Mouse (Mus musculus) megakaryocyte progenitor cell, adult 5-6 weeks (primary cell): ENCODE measurements around the gene Tnrc6c. TPM values are rescaled to one million over a fixed set of nuclear protein-coding genes. Genes with fewer than 3 reads are reported as not detected.
"Not testable (repeated sequence)": the region's sequence is repeated elsewhere in the genome, so short reads cannot be mapped to it uniquely, and the experiment has no call there.

Experiments used
- ATAC-seq: replicated peaks from 2 replicates; pipeline ENCODE4 v1.8.0; 2016; ENCODE audit warnings: mild to moderate bottlenecking, moderate TSS enrichment, inconsistent platforms; ENCODE audit not compliant: poor library complexity
- total RNA-seq, 2 experiments: library from RNA; stranded (forward) in 1 of 2; stranded (reverse) in 1 of 2; fragments of 157-497, 149-512 nt in 1 of 2; fragments of 200-1000 nt in 1 of 2; gene quantifications; 2 replicates each; pipeline versions ENCODE4 v1.2.3 to v1.2.4; 2015 to 2017

Tnrc6c gene
- total RNA-seq, 2 experiments from 2014 or later, result 17.8 to 22.1 TPM

GRCm38 (mm10) chr11:117786294-117786693, 132.2 kb downstream of the Tnrc6c start:
- ATAC-seq, result peak; percentile 64

DNA sequence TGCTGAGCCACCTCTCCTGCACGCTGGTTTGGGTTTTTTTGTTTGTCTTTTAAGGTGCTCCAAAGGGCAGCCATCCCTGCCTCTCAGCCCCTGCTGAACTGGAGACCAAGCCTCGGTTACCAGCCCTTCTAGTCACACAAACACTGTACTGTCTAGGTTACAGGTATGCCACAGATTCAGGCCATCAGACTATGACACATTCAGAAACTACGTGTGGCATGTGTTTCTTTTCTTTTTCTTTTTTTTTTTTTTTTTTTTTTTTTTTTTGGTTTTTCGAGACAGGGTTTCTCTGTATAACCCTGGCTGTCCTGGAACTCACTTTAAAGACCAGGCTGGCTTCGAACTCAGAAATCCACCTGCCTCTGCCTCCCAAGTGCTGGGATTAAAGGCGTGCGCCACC, 134.4 kb downstream of the Tnrc6c start:
- ATAC-seq, result not testable (repeated sequence)

DNA sequence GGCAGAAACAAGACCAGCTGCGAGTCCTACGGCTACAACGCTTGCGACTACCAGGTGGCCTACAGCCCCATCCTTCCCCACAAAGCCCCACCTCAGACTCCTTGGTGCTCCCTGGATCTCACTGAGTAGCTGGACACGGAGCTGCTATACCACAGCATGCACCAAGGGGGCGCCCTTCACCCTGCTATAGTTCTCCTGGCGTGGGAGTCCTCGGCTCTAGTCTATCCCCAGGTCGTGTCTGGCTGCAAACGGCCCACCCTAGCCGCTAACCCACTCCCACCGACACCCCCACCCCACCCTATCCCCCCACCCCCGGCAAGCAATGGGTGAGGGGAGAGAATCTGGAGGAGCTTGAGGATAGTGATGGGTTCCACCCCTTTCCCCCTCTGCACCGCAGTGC, 136.2 kb downstream of the Tnrc6c start:
- peak; percentile 61 for ATAC-seq

DNA sequence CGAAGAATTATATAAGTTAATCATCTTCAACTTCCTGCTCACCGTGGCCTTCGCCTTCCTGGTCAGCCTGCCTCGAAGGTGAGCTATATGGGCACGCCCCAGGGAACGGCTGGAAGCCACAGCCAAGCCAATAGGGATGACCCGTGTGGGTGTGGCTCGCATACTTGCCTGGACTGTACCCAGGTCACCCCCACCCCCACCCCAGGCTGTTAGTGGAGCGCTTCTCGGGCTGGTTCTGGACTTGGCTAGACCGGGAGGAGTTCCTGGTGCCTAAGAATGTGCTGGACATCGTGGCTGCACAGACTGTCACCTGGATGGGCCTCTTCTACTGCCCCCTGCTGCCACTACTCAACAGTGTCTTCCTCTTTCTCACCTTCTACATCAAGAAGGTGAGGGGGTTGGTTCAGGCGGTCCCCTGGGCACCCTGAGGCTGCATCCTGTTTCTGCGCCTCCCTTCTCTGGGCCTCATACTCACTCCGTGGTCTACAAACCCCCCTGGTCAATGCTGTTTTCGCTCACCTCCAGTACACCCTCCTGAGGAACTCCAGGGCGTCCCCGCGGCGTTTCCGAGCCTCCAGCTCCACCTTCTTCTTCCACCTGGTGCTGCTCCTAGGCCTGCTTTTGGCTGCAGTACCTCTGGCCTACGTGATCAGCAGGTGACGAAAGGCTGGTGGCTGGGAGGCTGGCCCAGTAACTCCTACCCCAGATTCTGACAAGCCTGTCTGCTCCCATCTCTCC, 136.8 kb downstream of the Tnrc6c start:
- no peak for ATAC-seq

DNA sequence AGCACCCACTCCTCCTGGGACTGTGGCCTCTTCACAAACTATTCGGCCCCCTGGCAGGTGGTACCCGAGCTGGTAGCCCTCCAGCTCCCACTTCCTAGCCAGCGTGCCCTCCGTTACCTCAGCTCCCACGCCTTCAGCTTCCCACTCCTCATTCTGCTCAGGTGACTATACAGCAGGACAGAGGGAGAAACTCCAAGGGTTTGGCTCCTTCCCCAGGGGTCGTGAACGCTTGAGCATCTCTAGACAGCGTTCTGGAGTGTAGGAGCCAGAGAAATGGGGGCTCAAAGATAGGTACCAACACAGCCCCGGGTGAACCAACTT, 137.3 kb downstream of the Tnrc6c start:
- no peak for ATAC-seq

- peak; percentile 86 for ATAC-seq
Observed at GRCm38 (mm10) chr11:117792281-117792888, 138.3 kb downstream of the Tnrc6c start.

DNA sequence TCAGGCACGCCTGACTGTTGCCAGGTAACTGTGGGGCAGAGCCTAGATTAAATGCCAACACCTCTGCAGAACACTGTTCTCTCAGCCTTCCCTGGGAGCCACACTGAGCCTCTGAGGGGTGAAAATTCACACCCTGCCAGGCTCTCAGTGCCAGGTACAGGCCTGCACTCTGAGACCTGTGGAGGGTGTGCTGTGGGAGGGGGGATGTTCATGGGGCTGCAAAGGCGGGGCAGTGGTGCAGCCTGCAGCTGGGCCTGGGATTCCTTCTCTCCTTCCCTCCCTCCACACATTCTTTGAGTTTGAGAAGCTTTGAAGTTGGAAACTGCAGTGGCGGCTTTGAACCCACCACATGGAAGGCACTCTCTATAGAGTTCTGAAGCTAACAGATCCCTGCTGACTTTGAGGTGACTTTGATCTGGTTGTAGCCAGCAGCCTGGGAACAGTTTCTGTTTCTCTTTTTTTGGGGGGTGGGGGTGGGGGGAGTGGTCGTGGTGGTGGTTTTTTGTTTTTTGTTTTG, 140.0 kb downstream of the Tnrc6c start:
- ATAC-seq, result no peak

GRCm38 (mm10) chr11:117796954-117797353, 142.9 kb downstream of the Tnrc6c start:
- ATAC-seq, result no peak

GRCm38 (mm10) chr11:117797511-117798159, 143.5 kb downstream of the Tnrc6c start, which contains the start of gene 6030468B19Rik:
Gene 6030468B19Rik (plus strand): TSS chr11:117797660.
- ATAC-seq, result peak; percentile 73

DNA sequence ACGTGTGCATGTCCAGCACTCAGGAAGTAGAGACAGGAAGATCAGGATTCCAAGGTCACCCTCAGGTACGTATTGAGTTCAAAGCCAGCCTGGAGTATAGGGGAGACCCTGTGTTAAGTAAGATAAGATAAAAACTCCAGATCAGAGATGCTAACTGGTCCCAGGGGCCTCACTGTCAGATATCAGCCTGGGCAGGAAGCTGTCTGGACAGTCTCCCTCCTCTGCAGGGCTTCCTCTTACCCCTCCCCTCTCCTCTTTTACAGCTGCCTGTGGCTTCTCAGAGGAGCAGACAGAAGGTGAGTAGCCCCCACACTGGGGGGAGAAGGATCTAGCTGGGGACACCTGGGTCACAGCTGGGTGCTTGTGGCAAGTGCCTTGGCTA, 144.1 kb downstream of the Tnrc6c start:
- peak; percentile 20; the same call in 1 of the 2 replicates for ATAC-seq

DNA sequence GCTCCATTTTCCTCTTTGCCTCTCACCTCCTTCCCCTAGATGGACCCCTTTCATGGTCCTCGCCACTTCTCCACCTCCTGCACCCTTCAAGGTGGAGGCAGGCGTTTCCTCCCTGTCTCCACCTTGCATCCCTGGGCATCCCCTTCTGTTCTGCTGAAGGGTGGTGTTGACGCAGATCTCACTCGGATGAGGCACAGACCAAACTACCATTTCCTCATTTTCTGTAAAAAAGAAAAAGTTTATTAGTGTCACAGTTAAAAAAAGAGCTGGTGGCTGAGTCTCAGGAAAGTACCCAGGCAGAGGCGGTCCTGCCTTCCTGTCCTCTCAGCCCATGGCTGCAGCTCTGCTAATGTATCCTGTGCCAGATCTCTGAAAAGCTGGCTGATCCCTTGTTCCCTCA, 145.1 kb downstream of the Tnrc6c start:
- ATAC-seq, result no peak

GRCm38 (mm10) chr11:117800038-117800437, 145.9 kb downstream of the Tnrc6c start:
- no peak for ATAC-seq

GRCm38 (mm10) chr11:117801650-117802049, 147.6 kb downstream of the Tnrc6c start:
- ATAC-seq, result no peak

- peak; percentile 45; the same call in 1 of the 2 replicates for ATAC-seq
Observed at GRCm38 (mm10) chr11:117803166-117803688, 149.1 kb downstream of the Tnrc6c start.

GRCm38 (mm10) chr11:117806781-117807180, 152.7 kb downstream of the Tnrc6c start:
- ATAC-seq, result no peak

- ATAC-seq, result peak; percentile 47
Observed at GRCm38 (mm10) chr11:117809407-117810311, 155.6 kb downstream of the Tnrc6c start, which contains the start of the genes Gm20708 and Syngr2. Gene Gm20708 (plus strand): TSS chr11:117809668. Gene Syngr2 (plus strand): TSS chr11:117809668.

GRCm38 (mm10) chr11:117810401-117811046, 156.4 kb downstream of the Tnrc6c start:
- peak; percentile 73 for ATAC-seq
